Mouse (Mus musculus) spleen, adult 2 months (tissue): ENCODE measurements around the gene Slc30a10. TPM values are rescaled to one million over a fixed set of nuclear protein-coding genes. Genes with fewer than 3 reads are reported as not detected.

ENCODE experiments used
- DNase-seq, 2 experiments: peaks; one replicate each; pipeline versions ENCODE4 v3.0.0 to v3.0.0-alpha.2; 2012 to 2021; ENCODE audit warnings: low spot score in 2 of 2, low read depth in 1 of 2
- H3K27ac ChIP-seq: fragments of 200-500 bp; 2 replicates; pipeline ENCODE4 v1.5.1; 2012; ENCODE audit warnings: low read length, inconsistent platforms; ENCODE audit not compliant: insufficient read depth
- H3K27me3 ChIP-seq: fragments of 200-500 bp; 2 replicates; pipeline ENCODE4 v1.6.1; 2012; ENCODE audit warnings: mild to moderate bottlenecking, moderate library complexity, low read length, inconsistent platforms; ENCODE audit not compliant: control insufficient read depth, insufficient read depth
- H3K36me3 ChIP-seq: fragments of 200-500 bp; 2 replicates; pipeline ENCODE4 v1.6.1; 2012; ENCODE audit warnings: mild to moderate bottlenecking, low read length, inconsistent platforms; ENCODE audit not compliant: control insufficient read depth, insufficient read depth
- H3K4me1 ChIP-seq: fragments of 200-500 bp; 2 replicates; pipeline ENCODE4 v1.6.1; 2011; ENCODE audit warnings: inconsistent platforms; ENCODE audit not compliant: control insufficient read depth, insufficient read depth, insufficient read length
- H3K4me3 ChIP-seq: fragments of 200-500 bp; 2 replicates; pipeline ENCODE4 v1.5.1; 2011; ENCODE audit warnings: mild to moderate bottlenecking, inconsistent platforms; ENCODE audit not compliant: insufficient read depth, insufficient read length; ENCODE audit errors: extremely low read depth
- CTCF ChIP-seq: fragments of 200-500 bp; IDR thresholded peaks from 2 replicates; pipeline ENCODE4 v1.5.1; 2011; ENCODE audit warnings: mild to moderate bottlenecking, inconsistent platforms; ENCODE audit not compliant: insufficient read depth, insufficient read length, insufficient replicate concordance; ENCODE audit errors: extremely low read depth
- POLR2A ChIP-seq: fragments of 200-500 bp; IDR thresholded peaks from 2 replicates; pipeline ENCODE4 v1.6.1; 2011; ENCODE audit warnings: low read depth, low read length, inconsistent platforms
- WGBS: fragments of 180-500 bp; shearing (Covaris S2); methylation state at CpG from one replicate; pipeline ENCODE4 v1.1.7; 2018; 5-methylcytosine and 5-hydroxymethylcytosine counted together
- polyA plus RNA-seq: library from polyadenylated mRNA; depleted of rRNA; stranded (reverse); fragments of >200 nt; gene quantifications from 2 replicates; pipeline ENCODE4 v1.2.3, GENCODE M21; 2012

The Slc30a10 gene
- polyA plus RNA-seq, 1 experiment = 0.28 TPM

- H3K36me3 ChIP-seq = peaks cover 20% of the 10 kb centered on the region
- WGBS = 98% methylated on average over 5 of the region's 5 CpGs
- H3K4me3 ChIP-seq = no peak overlapping the region
- H3K27me3 ChIP-seq = no peaks in the 10 kb centered on the region
- H3K27ac ChIP-seq = no peak overlapping the region
- H3K4me1 ChIP-seq = no peaks in the 10 kb centered on the region
- TF ChIP-seq POLR2A (no peak), CTCF (no peak)
- no peak for DNase-seq
Measured at GRCm38 (mm10) chr1:185430488-185430887, 24.2 kb upstream of the Slc30a10 start.

GRCm38 (mm10) chr1:185431245-185431997 is 23.2 kb upstream of the Slc30a10 start:
- peaks cover 17% of the 10 kb centered on the region for H3K36me3 ChIP-seq
- no peaks in the 10 kb centered on the region for H3K4me1 ChIP-seq
- H3K4me3 ChIP-seq = no peak overlapping the region
- TF ChIP-seq CTCF (no peak), POLR2A (no peak)
- H3K27me3 ChIP-seq = no peaks in the 10 kb centered on the region
- no peak overlapping the region for H3K27ac ChIP-seq
- DNase-seq = no peak
- 84% methylated on average over 6 of the region's 6 CpGs for WGBS

- TF ChIP-seq POLR2A (no peak), CTCF (no peak)
- Histone ChIP-seq H3K36me3 (peaks cover 14% of the 10 kb centered on the region), H3K4me1 (no peaks in the 10 kb centered on the region), H3K27me3 (no peaks in the 10 kb centered on the region), H3K27ac (no peak overlapping the region), H3K4me3 (no peak overlapping the region)
- WGBS = 85% methylated on average over 13 of the region's 13 CpGs
- DNase-seq = no peak
Measured at GRCm38 (mm10) chr1:185431998-185432317, 22.7 kb upstream of the Slc30a10 start.

GRCm38 (mm10) chr1:185433112-185433511 is 21.5 kb upstream of the Slc30a10 start:
- Histone ChIP-seq H3K4me3 (no peak overlapping the region), H3K36me3 (peaks cover 8% of the 10 kb centered on the region), H3K4me1 (no peaks in the 10 kb centered on the region), H3K27me3 (no peaks in the 10 kb centered on the region), H3K27ac (no peak overlapping the region)
- 80% methylated on average over 6 of the region's 6 CpGs for WGBS
- TF ChIP-seq CTCF (no peak), POLR2A (no peak)
- no peak for DNase-seq

- H3K27ac ChIP-seq = no peak overlapping the region
- H3K27me3 ChIP-seq = no peaks in the 10 kb centered on the region
- no peak overlapping the region for H3K4me3 ChIP-seq
- no peak for TF ChIP-seq POLR2A
- no peak for TF ChIP-seq CTCF
- H3K4me1 ChIP-seq = no peaks in the 10 kb centered on the region
- no peak for DNase-seq
- H3K36me3 ChIP-seq = no peaks in the 10 kb centered on the region
- WGBS = 71% methylated on average over 9 of the region's 9 CpGs
Measured at GRCm38 (mm10) chr1:185438841-185439580, 15.6 kb upstream of the Slc30a10 start.

- DNase-seq = no peak
- 83% methylated on average over 18 of the region's 18 CpGs for WGBS
- H3K36me3 ChIP-seq = no peaks in the 10 kb centered on the region
Measured at GRCm38 (mm10) chr1:185441703-185442472, 12.8 kb upstream of the Slc30a10 start.

GRCm38 (mm10) chr1:185448936-185449335 is 5.7 kb upstream of the Slc30a10 start:
- H3K27ac ChIP-seq = no peak overlapping the region
- WGBS = 93% methylated on average over 7 of the region's 7 CpGs

More at GRCm38 (mm10) chr1:185441703-185442472, 12.8 kb upstream of the Slc30a10 start:
- Histone ChIP-seq H3K4me1 (no peaks in the 10 kb centered on the region), H3K27ac (no peak overlapping the region), H3K27me3 (no peaks in the 10 kb centered on the region), H3K4me3 (no peak overlapping the region)
- TF ChIP-seq CTCF = no peak
- TF ChIP-seq POLR2A = no peak

More at GRCm38 (mm10) chr1:185448936-185449335, 5.7 kb upstream of the Slc30a10 start:
- Histone ChIP-seq H3K4me3 (no peak overlapping the region), H3K4me1 (no peaks in the 10 kb centered on the region), H3K36me3 (no peaks in the 10 kb centered on the region), H3K27me3 (no peaks in the 10 kb centered on the region)
- TF ChIP-seq CTCF = no peak
- no peak for TF ChIP-seq POLR2A
- DNase-seq = no peak
